Mouse (Mus musculus): ENCODE measurements around the gene Macrod2. TPM values are rescaled to one million over a fixed set of nuclear protein-coding genes. Genes with fewer than 3 reads are reported as not detected.
A peak's percentile ranks its signal among the peaks of the same experiment; 100 is the strongest.

Gene Macrod2
- total and polyA plus RNA-seq, 2 experiments: 2.0 to 3.3 TPM

DNA sequence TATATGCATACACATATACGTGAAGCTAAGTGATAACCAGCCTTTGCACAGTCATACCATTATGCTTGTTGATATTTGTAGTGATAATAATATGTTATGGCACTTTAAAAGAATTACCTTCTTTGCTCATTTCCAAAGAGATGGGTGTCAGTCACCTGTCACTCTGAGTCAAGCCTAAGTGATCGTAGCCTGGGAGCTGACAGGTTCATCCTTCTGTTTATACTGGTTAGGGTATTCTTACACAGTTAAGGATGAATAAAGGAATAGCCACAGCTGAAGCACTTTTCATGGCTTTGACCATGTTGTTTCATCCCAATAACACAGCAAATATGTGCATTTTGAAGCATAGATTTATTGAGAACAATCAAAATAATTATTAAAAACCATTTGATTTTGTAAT is 274.7 kb downstream of the Macrod2 start:
- no peaks in the 10 kb centered on the region for H3K79me2 ChIP-seq (ENCODE audit: control insufficient read depth, insufficient read depth, low read length)
- H3K4me3 ChIP-seq (ENCODE audit: insufficient read depth, low read depth, low read length): no peak overlapping the region
- H3K9ac ChIP-seq (ENCODE audit: low read depth, low read length): no peak overlapping the region
- peaks cover 3% of the 10 kb centered on the region; the same call in 1 of the 2 replicates for H3K4me1 ChIP-seq (ENCODE audit: control insufficient read depth, insufficient read depth, low read length)
- H3K36me3 ChIP-seq (ENCODE audit: control insufficient read depth, insufficient read depth, low read length): no peaks in the 10 kb centered on the region
- WGBS: 96% methylated on average over 2 of the region's 2 CpGs
- no peak overlapping the region for H3K27ac ChIP-seq (replicated peaks; ENCODE audit: insufficient read depth, low read depth, low read length)
- TF ChIP-seq POLR2A (IDR thresholded peaks at IDR 0.05; ENCODE audit: extremely low read depth, insufficient read depth, low read length) (no peak), CTCF (IDR thresholded peaks at IDR 0.05; ENCODE audit: low read depth, low read length) (no peak)
- H3K27me3 ChIP-seq (ENCODE audit: control insufficient read depth, insufficient read depth, low read length): no peaks in the 10 kb centered on the region
- no peak for DNase-seq (ENCODE audit: extremely low read depth, low read depth, low spot score)

DNA sequence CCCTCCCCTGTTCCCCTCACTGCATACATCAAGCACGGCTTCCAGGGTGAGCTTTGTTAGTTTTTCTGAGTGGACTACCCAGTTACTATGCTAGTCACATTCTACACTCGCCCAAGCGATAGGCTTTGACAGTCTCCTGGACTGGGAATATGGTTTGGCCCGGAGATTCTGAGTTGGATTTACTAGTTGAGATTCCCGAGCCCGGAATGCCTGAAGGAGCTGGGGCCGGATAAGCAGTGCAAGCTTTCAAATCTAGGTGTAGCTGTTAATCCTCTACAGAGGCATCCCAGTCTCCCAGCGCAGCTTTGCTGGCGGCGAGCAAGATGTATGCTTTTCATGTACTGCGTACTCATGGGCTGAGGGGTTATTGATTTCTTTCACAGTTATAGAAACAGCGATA is 275.3 kb downstream of the Macrod2 start:
- no peak for DNase-seq (ENCODE audit: extremely low read depth, low read depth, low spot score)
- Histone ChIP-seq H3K9ac (ENCODE audit: low read depth, low read length) (no peak overlapping the region), H3K27ac (replicated peaks; ENCODE audit: insufficient read depth, low read depth, low read length) (no peak overlapping the region), H3K79me2 (ENCODE audit: control insufficient read depth, insufficient read depth, low read length) (no peaks in the 10 kb centered on the region), H3K27me3 (ENCODE audit: control insufficient read depth, insufficient read depth, low read length) (no peaks in the 10 kb centered on the region), H3K36me3 (ENCODE audit: control insufficient read depth, insufficient read depth, low read length) (no peaks in the 10 kb centered on the region), H3K4me1 (ENCODE audit: control insufficient read depth, insufficient read depth, low read length) (peaks cover 3% of the 10 kb centered on the region; the same call in 1 of the 2 replicates), H3K4me3 (ENCODE audit: insufficient read depth, low read depth, low read length) (peak overlapping the region; percentile 16)
- no peak for TF ChIP-seq POLR2A (IDR thresholded peaks at IDR 0.05; ENCODE audit: extremely low read depth, insufficient read depth, low read length)
- no peak for TF ChIP-seq CTCF (IDR thresholded peaks at IDR 0.05; ENCODE audit: low read depth, low read length)
- WGBS: 5% methylated on average over 12 of the region's 12 CpGs

DNA sequence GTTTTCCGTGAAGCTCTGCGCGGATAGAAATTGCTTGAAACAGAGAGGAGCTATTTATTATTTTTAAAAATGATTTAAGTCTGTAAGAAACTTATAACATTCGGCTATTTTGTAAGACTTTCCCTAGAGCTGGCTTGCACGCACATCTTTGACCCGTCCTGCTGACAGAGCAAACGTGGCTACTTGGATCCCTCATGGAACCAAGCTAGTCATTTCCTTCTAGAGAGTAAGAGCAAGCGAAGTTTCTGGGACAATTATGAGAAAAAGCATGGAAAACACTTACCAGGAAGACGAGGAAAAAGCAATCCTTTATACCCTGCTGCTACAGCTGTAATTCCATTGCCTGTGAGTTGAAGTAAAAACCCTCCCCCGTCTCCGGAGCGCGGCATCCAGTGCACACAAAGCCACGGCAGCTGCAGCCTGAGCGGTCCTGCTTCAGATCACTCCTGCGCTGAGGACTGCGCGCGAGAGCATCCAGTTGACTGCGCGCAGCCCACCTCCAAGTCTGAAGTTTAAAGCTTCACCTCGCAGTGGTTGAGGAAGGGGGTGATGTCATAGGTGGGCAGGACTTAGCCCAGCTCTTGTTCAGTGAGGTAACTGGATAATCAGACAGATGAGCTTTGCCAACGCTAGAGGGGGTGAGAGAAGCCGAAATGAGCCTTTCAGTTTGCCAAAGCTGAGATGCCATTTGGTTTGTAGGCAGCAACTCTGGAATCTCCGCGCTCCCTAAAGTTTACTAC is 276.0 kb downstream of the Macrod2 start, which contains the start of gene Flrt3:
Gene Flrt3 (minus strand): TSS at position 507 of the 740 bp plus-strand sequence.
- no peaks in the 10 kb centered on the region for H3K27me3 ChIP-seq (ENCODE audit: control insufficient read depth, insufficient read depth, low read length)
- H3K79me2 ChIP-seq (ENCODE audit: control insufficient read depth, insufficient read depth, low read length): no peaks in the 10 kb centered on the region
- H3K27ac ChIP-seq (replicated peaks; ENCODE audit: insufficient read depth, low read depth, low read length): no peak within 1 kb of the TSS
- no peaks in the 10 kb centered on the region for H3K36me3 ChIP-seq (ENCODE audit: control insufficient read depth, insufficient read depth, low read length)
- H3K4me1 ChIP-seq (ENCODE audit: control insufficient read depth, insufficient read depth, low read length): peaks cover 3% of the 10 kb centered on the region; the same call in 1 of the 2 replicates
- 1% methylated on average over 26 of the region's 26 CpGs for WGBS
- peak; percentile 80 for DNase-seq (ENCODE audit: extremely low read depth, low read depth, low spot score)
- peak within 1 kb of the TSS; percentile 52 for H3K4me3 ChIP-seq (ENCODE audit: insufficient read depth, low read depth, low read length)
- H3K9ac ChIP-seq (ENCODE audit: low read depth, low read length): no peak within 1 kb of the TSS
- TF ChIP-seq POLR2A (IDR thresholded peaks at IDR 0.05; ENCODE audit: extremely low read depth, insufficient read depth, low read length): no peak
- TF ChIP-seq CTCF (IDR thresholded peaks at IDR 0.05; ENCODE audit: low read depth, low read length): peak; percentile 54

DNA sequence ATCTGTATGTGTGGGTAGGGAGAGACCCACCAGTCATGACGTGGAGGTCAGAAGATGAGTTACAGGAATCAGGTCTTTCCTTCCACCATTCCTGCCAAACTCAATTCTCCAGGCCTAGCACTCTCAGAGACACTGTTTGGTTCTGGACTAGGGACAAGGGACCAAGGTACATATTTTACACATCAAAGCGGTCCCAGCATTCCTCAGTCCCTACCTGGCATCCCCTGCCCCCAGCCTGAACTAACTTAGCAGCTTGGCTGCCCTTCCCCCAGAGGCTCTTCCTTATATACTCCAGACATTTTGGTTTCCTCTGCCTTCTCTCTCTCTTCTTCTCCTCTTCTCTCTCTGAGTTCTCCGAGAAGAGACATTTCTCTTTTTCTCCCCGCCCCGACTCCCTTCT is 278.4 kb downstream of the Macrod2 start:
- Histone ChIP-seq H3K27me3 (ENCODE audit: control insufficient read depth, insufficient read depth, low read length) (no peaks in the 10 kb centered on the region), H3K4me3 (ENCODE audit: insufficient read depth, low read depth, low read length) (no peak overlapping the region), H3K27ac (replicated peaks; ENCODE audit: insufficient read depth, low read depth, low read length) (no peak overlapping the region), H3K4me1 (ENCODE audit: control insufficient read depth, insufficient read depth, low read length) (peaks cover 3% of the 10 kb centered on the region; the same call in 1 of the 2 replicates), H3K36me3 (ENCODE audit: control insufficient read depth, insufficient read depth, low read length) (no peaks in the 10 kb centered on the region), H3K79me2 (ENCODE audit: control insufficient read depth, insufficient read depth, low read length) (no peaks in the 10 kb centered on the region), H3K9ac (ENCODE audit: low read depth, low read length) (no peak overlapping the region)
- DNase-seq (ENCODE audit: extremely low read depth, low read depth, low spot score): no peak
- TF ChIP-seq POLR2A (IDR thresholded peaks at IDR 0.05; ENCODE audit: extremely low read depth, insufficient read depth, low read length) (no peak), CTCF (IDR thresholded peaks at IDR 0.05; ENCODE audit: low read depth, low read length) (no peak)
- 90% methylated on average over 5 of the region's 5 CpGs for WGBS

DNA sequence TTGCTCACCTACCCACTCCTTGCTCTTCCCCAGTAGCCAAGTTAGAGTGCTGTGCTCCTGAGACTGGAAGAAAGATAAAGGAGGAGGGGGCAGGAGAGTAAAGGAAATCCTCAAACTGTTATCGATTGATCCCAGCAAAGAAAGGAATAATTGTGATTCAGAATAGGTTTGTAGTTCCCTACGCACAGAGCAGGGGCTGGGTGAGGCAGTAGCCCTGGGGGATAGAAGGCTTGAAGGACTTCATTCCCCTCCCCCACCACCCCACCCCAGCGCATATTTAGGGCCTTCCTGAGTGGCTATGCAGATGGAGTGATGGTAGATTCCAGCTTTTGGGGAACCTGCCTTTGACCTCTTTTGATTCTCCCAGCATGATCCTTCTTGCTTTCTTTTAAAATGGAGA is 281.6 kb downstream of the Macrod2 start:
- Histone ChIP-seq H3K36me3 (ENCODE audit: control insufficient read depth, insufficient read depth, low read length) (no peaks in the 10 kb centered on the region), H3K27ac (replicated peaks; ENCODE audit: insufficient read depth, low read depth, low read length) (no peak overlapping the region), H3K79me2 (ENCODE audit: control insufficient read depth, insufficient read depth, low read length) (no peaks in the 10 kb centered on the region), H3K27me3 (ENCODE audit: control insufficient read depth, insufficient read depth, low read length) (no peaks in the 10 kb centered on the region), H3K4me3 (ENCODE audit: insufficient read depth, low read depth, low read length) (no peak overlapping the region), H3K4me1 (ENCODE audit: control insufficient read depth, insufficient read depth, low read length) (no peaks in the 10 kb centered on the region), H3K9ac (ENCODE audit: low read depth, low read length) (no peak overlapping the region)
- WGBS: 52% methylated on average over 3 of the region's 3 CpGs
- no peak for TF ChIP-seq CTCF (IDR thresholded peaks at IDR 0.05; ENCODE audit: low read depth, low read length)
- TF ChIP-seq POLR2A (IDR thresholded peaks at IDR 0.05; ENCODE audit: extremely low read depth, insufficient read depth, low read length): no peak
- DNase-seq (ENCODE audit: extremely low read depth, low read depth, low spot score): no peak

DNA sequence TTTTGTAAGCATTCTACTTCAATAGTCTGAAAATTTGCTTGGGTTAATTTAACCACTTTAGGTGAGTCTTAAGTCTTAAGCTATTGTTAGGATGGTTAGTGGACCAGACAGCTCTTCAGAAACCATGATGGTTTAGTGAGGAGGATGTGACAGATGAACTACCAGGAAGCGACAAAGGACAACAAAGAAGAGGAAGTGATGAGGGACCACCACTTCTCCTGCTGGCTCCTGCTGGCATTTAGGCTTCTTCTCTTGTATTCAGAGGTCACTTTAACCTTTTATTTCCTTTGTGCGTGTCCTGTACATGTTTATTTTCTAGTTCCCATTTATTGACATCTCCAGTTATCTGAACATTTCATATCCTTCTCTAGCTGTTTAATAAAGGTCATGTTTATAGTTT is 295.8 kb downstream of the Macrod2 start:
- no peak for TF ChIP-seq POLR2A (IDR thresholded peaks at IDR 0.05; ENCODE audit: extremely low read depth, insufficient read depth, low read length)
- TF ChIP-seq CTCF (IDR thresholded peaks at IDR 0.05; ENCODE audit: low read depth, low read length): no peak
- Histone ChIP-seq H3K9ac (ENCODE audit: low read depth, low read length) (no peak overlapping the region), H3K36me3 (ENCODE audit: control insufficient read depth, insufficient read depth, low read length) (no peaks in the 10 kb centered on the region), H3K4me1 (ENCODE audit: control insufficient read depth, insufficient read depth, low read length) (no peaks in the 10 kb centered on the region), H3K27me3 (ENCODE audit: control insufficient read depth, insufficient read depth, low read length) (no peaks in the 10 kb centered on the region; the same call in 1 of the 2 replicates), H3K4me3 (ENCODE audit: insufficient read depth, low read depth, low read length) (no peak overlapping the region), H3K27ac (replicated peaks; ENCODE audit: insufficient read depth, low read depth, low read length) (no peak overlapping the region), H3K79me2 (ENCODE audit: control insufficient read depth, insufficient read depth, low read length) (no peaks in the 10 kb centered on the region)
- DNase-seq (ENCODE audit: extremely low read depth, low read depth, low spot score): no peak
- 83% methylated on average over 2 of the region's 2 CpGs for WGBS
